Mouse (Mus musculus) heart, embryonic 10.5 days (tissue): Measurements from ENCODE around the gene Trim27. TPM values are rescaled to one million over a fixed set of nuclear protein-coding genes. Genes with fewer than 3 reads are reported as not detected.

ENCODE experiments used
- DNase-seq: peaks from one replicate; pipeline ENCODE4 v3.0.0-alpha.2; 2017; ENCODE audit warnings: low spot score
- H3K27ac ChIP-seq: fragments of 300-500 bp; sonication (generic); 2 replicates; pipeline ENCODE4 v1.5.1; 2016; ENCODE audit warnings: mild to moderate bottlenecking
- H3K27me3 ChIP-seq: fragments of 300-500 bp; sonication (generic); 2 replicates; pipeline ENCODE4 v1.6.1; 2016; ENCODE audit warnings: mild to moderate bottlenecking; ENCODE audit not compliant: poor library complexity, insufficient read depth, severe bottlenecking
- H3K36me3 ChIP-seq: fragments of 300-500 bp; sonication (generic); 2 replicates; pipeline ENCODE4 v1.6.1; 2016; ENCODE audit warnings: mild to moderate bottlenecking, moderate library complexity
- H3K4me1 ChIP-seq: fragments of 300-500 bp; sonication (generic); 2 replicates; pipeline ENCODE4 v1.6.1; 2016; ENCODE audit warnings: mild to moderate bottlenecking
- H3K4me3 ChIP-seq: fragments of 300-500 bp; sonication (generic); 2 replicates; pipeline ENCODE4 v1.5.1; 2016; ENCODE audit warnings: mild to moderate bottlenecking, moderate library complexity
- H3K9me3 ChIP-seq: fragments of 300-500 bp; sonication (generic); 2 replicates; pipeline ENCODE4 v1.6.1; 2016; ENCODE audit warnings: mild to moderate bottlenecking, moderate library complexity
- WGBS: fragments of 180-500 bp; shearing (Covaris S2); methylation state at CpG from one replicate; pipeline ENCODE4 v1.1.7; 2016; 5-methylcytosine and 5-hydroxymethylcytosine counted together
- polyA plus RNA-seq: library from polyadenylated mRNA; unstranded; fragments of >200 nt; fragmentation: Nextera tagmentation; extraction: Ambion mirVana; gene quantifications from 2 replicates; pipeline ENCODE4 v1.2.1, GENCODE M21; 2016

Trim27 gene
- 108 and 152 TPM in 2 replicates for polyA plus RNA-seq

GRCm38 (mm10) chr13:21179367-21179723, at the start of gene Trim27:
Gene Trim27 (plus strand): TSS chr13:21179445.
- peaks cover 27% of the 10 kb centered on the region for H3K36me3 ChIP-seq
- no peaks in the 10 kb centered on the region for H3K27me3 ChIP-seq
- H3K27ac ChIP-seq = peak within 1 kb of the TSS; percentile 98
- DNase-seq = no peak
- peak within 1 kb of the TSS; percentile 99 for H3K4me3 ChIP-seq
- H3K9me3 ChIP-seq = no peaks in the 10 kb centered on the region
- 0% methylated on average over 15 of the region's 15 CpGs for WGBS
- peaks cover 21% of the 10 kb centered on the region for H3K4me1 ChIP-seq

DNA sequence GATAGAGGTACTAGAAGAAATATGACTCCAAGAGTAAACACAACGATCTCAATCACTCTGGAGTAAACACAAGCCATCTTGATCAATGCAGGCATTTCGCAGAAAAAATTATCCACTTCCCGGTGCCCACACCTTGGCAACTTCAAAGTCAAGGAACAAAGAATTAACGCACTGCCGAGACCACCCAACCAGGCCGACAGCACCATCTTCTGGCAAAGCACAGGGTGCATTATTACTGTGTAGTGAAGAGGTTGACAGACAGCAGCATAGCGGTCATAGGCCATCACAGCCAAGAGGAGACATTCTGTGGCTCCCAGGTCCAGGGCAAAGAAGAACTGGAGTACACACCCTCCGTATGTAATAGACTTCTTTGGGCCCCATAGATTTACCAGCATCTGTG, 36.8 kb upstream of the Trim27 start:
- H3K27ac ChIP-seq = no peak overlapping the region
- no peak for DNase-seq

GRCm38 (mm10) chr13:21145767-21146166, 33.5 kb upstream of the Trim27 start, which contains the start of gene Olfr1368:
Gene Olfr1368 (minus strand): TSS chr13:21145867.
- Histone ChIP-seq H3K4me3 (no peak within 1 kb of the TSS), H3K27ac (no peak within 1 kb of the TSS), H3K9me3 (no peaks in the 10 kb centered on the region), H3K36me3 (no peaks in the 10 kb centered on the region), H3K4me1 (no peaks in the 10 kb centered on the region), H3K27me3 (peaks cover 6% of the 10 kb centered on the region; the same call in 1 of the 2 replicates)
- no peak for DNase-seq
- WGBS = 63% methylated on average over 4 of the region's 4 CpGs

More for the DNA sequence above, 36.8 kb upstream of the Trim27 start:
- Histone ChIP-seq H3K9me3 (no peaks in the 10 kb centered on the region), H3K27me3 (peaks cover 6% of the 10 kb centered on the region; the same call in 1 of the 2 replicates), H3K4me3 (no peak overlapping the region), H3K4me1 (no peaks in the 10 kb centered on the region), H3K36me3 (no peaks in the 10 kb centered on the region)
- 31% methylated on average over 8 of the region's 8 CpGs for WGBS

DNA sequence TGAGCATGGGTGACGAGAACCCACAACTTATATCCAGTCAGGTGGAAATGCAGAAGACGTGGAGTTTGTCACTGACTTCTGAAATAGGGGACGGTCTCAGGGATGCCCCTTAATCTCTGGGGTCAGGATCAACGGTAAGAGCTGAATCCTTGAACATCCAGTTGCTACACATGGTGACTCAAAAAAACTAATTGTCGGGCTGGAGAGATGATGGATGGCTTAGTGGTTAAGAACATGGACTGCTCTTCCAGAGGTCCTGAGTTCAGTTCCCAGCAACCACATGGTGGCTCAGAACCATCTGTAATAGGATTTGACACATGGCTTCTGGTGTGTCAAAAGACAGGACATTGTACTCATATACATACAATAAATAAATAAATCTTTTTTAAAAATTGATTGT, 23.4 kb upstream of the Trim27 start:
- Histone ChIP-seq H3K36me3 (no peaks in the 10 kb centered on the region), H3K4me3 (no peak overlapping the region), H3K27me3 (no peaks in the 10 kb centered on the region), H3K27ac (no peak overlapping the region), H3K9me3 (no peaks in the 10 kb centered on the region), H3K4me1 (no peaks in the 10 kb centered on the region)
- WGBS = 82% methylated on average over 5 of the region's 5 CpGs
- DNase-seq = no peak

- H3K27me3 ChIP-seq = no peaks in the 10 kb centered on the region
- H3K4me1 ChIP-seq = no peaks in the 10 kb centered on the region
- H3K4me3 ChIP-seq = peak overlapping the region; percentile 72
- H3K27ac ChIP-seq = no peak overlapping the region
- 5% methylated on average over 9 of the region's 9 CpGs for WGBS
- no peak for DNase-seq
- no peaks in the 10 kb centered on the region for H3K9me3 ChIP-seq
- H3K36me3 ChIP-seq = no peaks in the 10 kb centered on the region
These were observed 21.2 kb upstream of the Trim27 start for GRCm38 (mm10) chr13:21158071-21158470.

DNA sequence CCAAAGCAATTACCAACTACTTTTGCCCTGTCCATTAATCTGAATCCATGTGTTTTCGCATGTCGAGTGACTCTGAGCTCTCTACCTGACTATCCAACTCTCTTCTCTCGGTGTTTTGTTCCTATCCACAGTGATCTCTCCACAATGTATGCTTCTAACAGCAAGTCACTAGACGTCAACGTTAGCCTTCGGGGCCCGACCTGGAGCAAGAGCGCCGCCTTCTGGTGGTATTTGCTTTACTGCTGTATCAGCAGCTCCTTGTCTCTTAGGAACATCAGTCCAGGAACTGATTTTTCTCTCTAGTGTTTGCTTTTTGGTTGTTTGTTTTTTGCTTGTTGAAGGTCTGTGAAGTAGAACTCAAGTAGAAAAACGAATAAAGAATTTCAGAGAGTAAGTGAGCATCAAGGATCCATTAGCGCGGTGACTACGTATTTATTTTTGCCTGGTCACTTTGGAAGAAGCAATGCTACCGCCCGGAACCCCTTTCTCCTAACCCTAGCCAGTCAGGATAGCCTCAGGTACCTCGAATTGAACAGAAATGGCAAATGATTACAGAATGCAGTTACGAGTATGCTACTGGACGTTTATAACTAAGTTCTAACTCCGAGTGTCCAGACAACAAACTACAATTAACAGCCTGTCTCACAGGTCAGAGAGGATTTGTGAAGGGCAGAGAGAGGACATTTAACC, 20.3 kb upstream of the Trim27 start:
- Histone ChIP-seq H3K4me1 (no peaks in the 10 kb centered on the region), H3K27ac (peak overlapping the region; percentile 57; the same call in 1 of the 2 replicates), H3K36me3 (no peaks in the 10 kb centered on the region), H3K27me3 (no peaks in the 10 kb centered on the region), H3K4me3 (peak overlapping the region; percentile 72), H3K9me3 (no peaks in the 10 kb centered on the region)
- WGBS = under 1% methylated on average over 19 of the region's 19 CpGs
- DNase-seq = peak; percentile 93

- no peaks in the 10 kb centered on the region for H3K27me3 ChIP-seq
- no peaks in the 10 kb centered on the region for H3K4me1 ChIP-seq
- H3K36me3 ChIP-seq = no peaks in the 10 kb centered on the region
- no peak for DNase-seq
- WGBS = 0% methylated on average over 15 of the region's 15 CpGs
- peak overlapping the region; percentile 57 for H3K27ac ChIP-seq
- H3K9me3 ChIP-seq = no peaks in the 10 kb centered on the region
- H3K4me3 ChIP-seq = peak overlapping the region; percentile 72
These were observed 19.8 kb upstream of the Trim27 start for GRCm38 (mm10) chr13:21159475-21159819.

GRCm38 (mm10) chr13:21160041-21160511, 19.2 kb upstream of the Trim27 start:
- peak overlapping the region; percentile 72 for H3K4me3 ChIP-seq
- H3K27me3 ChIP-seq = no peaks in the 10 kb centered on the region
- DNase-seq = no peak
- no peaks in the 10 kb centered on the region for H3K4me1 ChIP-seq
- WGBS = under 1% methylated on average over 16 of the region's 16 CpGs
- peak overlapping the region; percentile 75 for H3K27ac ChIP-seq
- no peaks in the 10 kb centered on the region for H3K36me3 ChIP-seq
- H3K9me3 ChIP-seq = no peaks in the 10 kb centered on the region

GRCm38 (mm10) chr13:21160657-21161590, 18.3 kb upstream of the Trim27 start:
- Histone ChIP-seq H3K36me3 (no peaks in the 10 kb centered on the region), H3K4me1 (no peaks in the 10 kb centered on the region), H3K27ac (0 out of 2 replicates have a peak overlapping the region, but pooled peaks have one; percentile 75), H3K4me3 (peak overlapping the region; percentile 72), H3K9me3 (no peaks in the 10 kb centered on the region), H3K27me3 (no peaks in the 10 kb centered on the region)
- DNase-seq = peak; percentile 92
- WGBS = under 1% methylated on average over 32 of the region's 32 CpGs

DNA sequence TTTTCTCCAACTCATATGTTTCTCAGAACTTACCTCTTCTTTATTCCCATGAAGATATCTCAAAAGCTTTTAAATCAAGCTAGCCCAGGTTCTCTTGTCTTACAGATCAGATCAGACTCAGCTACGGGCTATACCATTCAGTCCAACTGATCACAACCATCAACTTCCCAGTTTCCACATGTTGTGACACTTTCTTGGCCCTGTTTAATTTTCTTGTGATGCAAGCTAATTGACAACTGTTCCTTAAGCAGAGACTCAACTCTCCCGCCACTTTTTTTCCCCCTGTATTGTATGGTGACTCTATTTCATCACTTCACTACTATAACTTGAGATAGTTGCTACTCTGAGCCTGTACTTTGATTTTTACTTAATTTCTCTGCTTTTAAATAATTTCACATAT, 17.7 kb upstream of the Trim27 start:
- no peaks in the 10 kb centered on the region for H3K9me3 ChIP-seq
- H3K4me3 ChIP-seq = peak overlapping the region; percentile 72
- H3K27ac ChIP-seq = no peak overlapping the region
- 50% methylated on average over 2 of the region's 2 CpGs for WGBS
- H3K4me1 ChIP-seq = no peaks in the 10 kb centered on the region
- DNase-seq = no peak
- no peaks in the 10 kb centered on the region for H3K27me3 ChIP-seq
- no peaks in the 10 kb centered on the region for H3K36me3 ChIP-seq

DNA sequence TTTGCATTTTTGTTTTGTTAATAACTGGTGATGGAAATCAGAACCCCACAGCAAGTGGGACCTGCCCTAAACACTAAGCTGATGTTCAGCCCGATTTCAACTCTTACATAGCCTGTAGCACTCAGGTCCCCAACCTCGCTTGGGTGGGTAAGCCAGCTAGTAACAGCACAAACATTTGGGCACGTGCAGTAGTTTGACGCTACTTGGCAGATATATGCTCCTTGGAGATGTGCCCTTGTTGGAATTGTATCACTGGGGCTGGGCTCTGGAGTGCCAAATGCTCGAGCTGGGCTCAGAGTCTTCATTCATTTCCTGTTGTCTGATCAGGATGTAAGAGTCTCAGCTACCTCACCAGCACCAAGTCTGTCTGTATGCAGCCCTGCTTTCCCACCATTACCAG, 16.7 kb upstream of the Trim27 start:
- Histone ChIP-seq H3K36me3 (no peaks in the 10 kb centered on the region), H3K27ac (no peak overlapping the region), H3K4me3 (no peak overlapping the region), H3K4me1 (no peaks in the 10 kb centered on the region), H3K9me3 (no peaks in the 10 kb centered on the region), H3K27me3 (no peaks in the 10 kb centered on the region)
- DNase-seq = no peak
- WGBS = 51% methylated on average over 5 of the region's 5 CpGs

DNA sequence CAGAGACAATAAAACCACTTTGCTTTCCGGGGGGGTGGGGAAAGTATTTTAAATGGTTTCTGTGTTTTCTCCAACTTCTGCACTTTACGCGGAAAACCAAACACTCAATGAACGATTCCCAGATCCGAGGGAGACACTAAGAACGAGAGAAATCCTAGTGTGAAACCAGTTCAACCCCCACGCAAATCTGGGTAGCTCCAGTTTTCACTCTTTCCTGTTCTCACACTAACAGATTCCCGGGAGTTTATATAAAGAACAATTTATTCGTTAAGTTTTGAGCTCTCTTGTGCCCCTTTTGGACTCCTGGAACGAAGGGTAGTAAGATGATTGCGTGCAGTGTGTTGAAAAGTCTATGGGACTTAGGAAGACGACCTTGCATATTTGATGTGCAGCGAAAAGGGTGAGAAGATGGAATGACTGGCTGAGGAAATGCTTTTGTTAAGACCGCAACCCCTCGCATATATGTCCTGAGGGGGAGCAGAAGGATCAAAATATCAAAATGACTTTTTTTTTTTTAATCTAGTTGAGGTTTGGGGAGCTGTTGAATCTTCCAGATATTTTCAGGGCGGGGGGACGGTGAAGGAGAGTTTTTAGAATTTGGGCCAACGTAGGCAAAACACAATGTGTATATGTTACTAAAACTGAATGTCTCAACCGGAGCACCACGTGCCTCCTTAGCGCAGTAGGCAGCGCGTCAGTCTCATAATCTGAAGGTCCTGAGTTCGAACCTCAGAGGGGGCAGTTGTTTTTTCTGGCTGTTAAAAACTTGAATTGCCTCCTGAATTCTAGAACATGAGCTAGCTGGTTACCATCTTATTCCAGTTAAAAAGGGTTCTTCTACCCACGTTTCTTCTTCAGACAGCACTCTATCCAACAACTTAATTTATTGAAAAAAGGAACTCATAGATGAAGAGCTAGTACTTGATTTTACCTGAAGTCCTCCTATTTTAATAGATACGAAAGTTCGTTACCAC, 12.0 kb upstream of the Trim27 start:
- Histone ChIP-seq H3K4me3 (peak overlapping the region; percentile 71), H3K36me3 (no peaks in the 10 kb centered on the region), H3K4me1 (peaks cover 9% of the 10 kb centered on the region; the same call in 1 of the 2 replicates), H3K27ac (peak overlapping the region; percentile 16; the same call in 1 of the 2 replicates), H3K9me3 (no peaks in the 10 kb centered on the region), H3K27me3 (no peaks in the 10 kb centered on the region)
- peak; percentile 89 for DNase-seq
- WGBS = 1% methylated on average over 27 of the region's 27 CpGs
